Mouse (Mus musculus) hindbrain, embryonic 13.5 days (tissue): ENCODE measurements at regions not wholly inside any gene's neighbourhood (a gene's known extent, or its start where the extent isn't known, plus 50 kb on each side); places are given as distances from the start of the nearest gene placed in this dataset.
A peak's percentile ranks its signal among the peaks of the same experiment; 100 is the strongest.

Experiments
- ATAC-seq: fragments of 200-750 bp; cut with Nextera tagmentation; 2 replicates; pipeline ENCODE4 v1.8.0; 2017; ENCODE audit warnings: moderate TSS enrichment; ENCODE audit not compliant: low FRiP score
- H3K27ac ChIP-seq: fragments of 300-500 bp; sonication (generic); 2 replicates; pipeline ENCODE4 v1.5.1; 2015; ENCODE audit warnings: inconsistent platforms, mild to moderate bottlenecking, moderate library complexity
- H3K27me3 ChIP-seq: fragments of 300-500 bp; sonication (generic); 2 replicates; pipeline ENCODE4 v1.6.1; 2015; ENCODE audit warnings: mild to moderate bottlenecking, inconsistent platforms
- H3K36me3 ChIP-seq: fragments of 300-500 bp; sonication (generic); 2 replicates; pipeline ENCODE4 v1.6.1; 2015; ENCODE audit warnings: mild to moderate bottlenecking, inconsistent platforms
- H3K4me1 ChIP-seq: fragments of 300-500 bp; sonication (generic); replicated peaks from 2 replicates; pipeline ENCODE4 v1.6.1; 2015; ENCODE audit warnings: inconsistent platforms
- H3K4me2 ChIP-seq: fragments of 300-500 bp; sonication (generic); 2 replicates; pipeline ENCODE4 v1.6.1; 2015; ENCODE audit warnings: inconsistent platforms, mild to moderate bottlenecking, moderate library complexity
- H3K4me3 ChIP-seq: fragments of 300-500 bp; sonication (generic); 2 replicates; pipeline ENCODE4 v1.5.1; 2015; ENCODE audit warnings: mild to moderate bottlenecking, inconsistent platforms
- H3K9ac ChIP-seq: fragments of 300-500 bp; sonication (generic); 2 replicates; pipeline ENCODE4 v1.6.1; 2015; ENCODE audit warnings: mild to moderate bottlenecking, inconsistent platforms
- H3K9me3 ChIP-seq: fragments of 300-500 bp; sonication (generic); 2 replicates; pipeline ENCODE4 v1.6.1; 2016; ENCODE audit warnings: inconsistent platforms
- WGBS: fragments of 180-500 bp; shearing (Covaris S2); methylation state at CpG from one replicate; pipeline ENCODE4 v1.1.7; 2015; 5-methylcytosine and 5-hydroxymethylcytosine counted together

DNA sequence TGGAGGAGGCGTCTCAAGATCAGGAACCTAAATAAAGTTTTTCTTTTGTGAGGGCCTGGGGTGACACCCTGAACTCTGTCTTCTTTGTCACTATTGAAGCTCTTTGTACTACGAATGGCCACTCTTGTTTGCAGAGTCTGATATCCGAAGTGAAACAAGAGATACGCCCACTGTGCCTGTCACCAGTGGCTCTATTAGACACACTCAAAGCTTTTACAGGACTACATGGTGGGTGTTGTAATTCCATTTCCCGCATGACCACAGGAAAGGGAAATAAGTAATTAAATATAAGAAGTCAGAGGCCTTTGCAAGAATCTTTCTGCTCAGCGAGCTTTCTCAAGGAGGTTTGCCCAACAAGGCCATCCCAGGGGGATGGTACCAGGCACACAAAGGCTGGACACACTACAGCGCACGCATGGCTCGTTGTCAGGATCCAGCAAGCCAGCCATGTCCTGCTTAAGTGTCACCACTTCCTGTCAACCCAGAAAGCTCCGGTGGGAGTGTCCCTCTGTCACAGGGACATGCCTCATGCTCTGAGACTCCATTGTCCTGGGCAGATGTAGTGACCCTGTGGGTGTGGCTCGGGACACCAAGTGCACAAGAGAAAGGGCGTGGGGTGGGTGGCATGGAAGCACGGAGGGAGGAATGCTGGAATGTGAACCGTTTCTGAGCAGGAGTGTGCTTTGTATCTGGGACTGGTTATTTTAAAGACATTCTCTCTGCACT, 434.0 kb downstream of the Irx1 start:
- ATAC-seq = no peak
- no peak overlapping the region for H3K4me2 ChIP-seq
- 25% methylated on average over 14 of the region's 14 CpGs for WGBS

DNA sequence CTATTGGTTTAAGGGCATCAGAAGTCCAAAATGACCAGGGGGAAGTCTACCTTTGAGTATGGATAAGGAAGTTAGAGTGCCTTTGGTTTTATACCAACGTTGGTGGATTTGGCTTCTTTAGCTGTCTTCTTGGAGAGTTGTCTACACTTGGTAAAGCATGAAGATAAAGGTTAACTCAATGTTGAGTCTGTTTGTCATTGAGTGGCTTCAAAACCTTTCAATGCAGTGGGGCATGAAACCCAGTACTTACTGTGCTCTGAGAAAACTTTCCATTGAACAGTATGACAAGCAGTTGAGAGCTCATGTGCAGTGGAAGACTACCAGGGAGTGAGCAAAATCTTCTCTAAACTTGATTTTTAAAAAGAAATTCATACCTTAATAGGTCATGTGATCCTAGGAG, 445.7 kb downstream of the Irx1 start:
- ATAC-seq = no peak
- Histone ChIP-seq H3K4me1 (0 out of 2 replicates have a peak, but pooled peaks cover 3% of the 10 kb centered on the region), H3K9ac (no peak overlapping the region), H3K4me2 (no peak overlapping the region), H3K9me3 (no peaks in the 10 kb centered on the region), H3K36me3 (no peaks in the 10 kb centered on the region), H3K4me3 (no peak overlapping the region), H3K27ac (no peak overlapping the region), H3K27me3 (no peaks in the 10 kb centered on the region)
- 91% methylated on average over 1 of the region's 1 CpGs for WGBS

More for the DNA sequence above, 434.0 kb downstream of the Irx1 start:
- no peaks in the 10 kb centered on the region for H3K9me3 ChIP-seq
- H3K36me3 ChIP-seq = no peaks in the 10 kb centered on the region
- H3K27ac ChIP-seq = no peak overlapping the region
- no peak overlapping the region for H3K9ac ChIP-seq
- peaks cover 7% of the 10 kb centered on the region for H3K4me1 ChIP-seq
- peaks cover 13% of the 10 kb centered on the region for H3K27me3 ChIP-seq
- no peak overlapping the region for H3K4me3 ChIP-seq

DNA sequence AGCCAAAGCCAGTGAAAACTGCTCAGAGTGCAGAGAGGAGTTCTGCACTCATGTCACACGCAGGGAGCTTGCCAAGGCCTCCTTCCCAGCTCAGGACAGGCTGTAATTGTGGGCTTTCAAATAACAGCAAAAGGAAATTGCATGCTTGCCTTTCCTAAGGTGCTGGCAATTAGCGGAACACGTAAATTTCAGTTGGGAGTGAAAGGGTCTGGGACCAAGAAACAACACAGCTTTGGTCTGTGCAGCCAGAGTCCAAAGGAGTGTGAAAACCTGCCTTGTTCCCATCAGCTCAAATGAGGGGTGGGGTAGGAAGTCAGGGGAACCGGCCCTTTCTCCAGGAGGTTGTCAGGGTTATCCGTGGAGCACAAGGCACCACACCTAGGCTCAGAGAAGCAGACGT, 450.3 kb downstream of the Irx1 start:
- no peak overlapping the region for H3K27ac ChIP-seq
- H3K4me3 ChIP-seq = no peak overlapping the region
- peaks cover 16% of the 10 kb centered on the region; the same call in 1 of the 2 replicates for H3K27me3 ChIP-seq
- no peaks in the 10 kb centered on the region for H3K9me3 ChIP-seq
- no peak overlapping the region for H3K4me2 ChIP-seq
- H3K9ac ChIP-seq = no peak overlapping the region
- H3K36me3 ChIP-seq = no peaks in the 10 kb centered on the region
- ATAC-seq = no peak
- WGBS = 45% methylated on average over 6 of the region's 6 CpGs
- H3K4me1 ChIP-seq = 0 out of 2 replicates have a peak, but pooled peaks cover 4% of the 10 kb centered on the region

DNA sequence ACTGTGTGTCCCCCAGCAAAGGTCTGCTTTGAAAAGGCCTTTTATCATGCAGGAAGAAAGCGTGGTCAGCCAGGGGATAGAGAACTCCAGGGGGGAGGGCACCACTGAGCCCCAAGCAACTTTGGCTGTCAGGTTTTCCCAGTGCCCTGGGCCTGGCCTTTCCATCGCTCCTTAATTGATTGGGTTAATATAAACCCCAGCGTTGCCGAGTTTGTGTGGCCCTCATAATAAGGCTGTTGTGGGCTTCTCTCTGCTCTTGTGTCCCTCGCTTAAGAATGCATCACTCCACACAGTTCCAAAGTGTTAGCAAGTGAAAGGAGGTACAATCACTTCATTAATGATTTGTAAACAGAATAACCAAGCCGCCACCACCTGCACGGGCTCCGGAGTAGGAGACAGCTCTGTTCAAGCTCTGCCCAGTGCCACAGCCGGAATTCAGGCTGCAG, 455.5 kb downstream of the Irx1 start:
- Histone ChIP-seq H3K9me3 (no peaks in the 10 kb centered on the region), H3K9ac (no peak overlapping the region), H3K4me1 (peaks cover 20% of the 10 kb centered on the region), H3K27me3 (peaks cover 16% of the 10 kb centered on the region; the same call in 1 of the 2 replicates), H3K36me3 (no peaks in the 10 kb centered on the region), H3K4me3 (no peak overlapping the region), H3K27ac (peak overlapping the region; percentile 49), H3K4me2 (peak overlapping the region; percentile 39)
- 8% methylated on average over 9 of the region's 9 CpGs for WGBS
- ATAC-seq = peak; percentile 87

DNA sequence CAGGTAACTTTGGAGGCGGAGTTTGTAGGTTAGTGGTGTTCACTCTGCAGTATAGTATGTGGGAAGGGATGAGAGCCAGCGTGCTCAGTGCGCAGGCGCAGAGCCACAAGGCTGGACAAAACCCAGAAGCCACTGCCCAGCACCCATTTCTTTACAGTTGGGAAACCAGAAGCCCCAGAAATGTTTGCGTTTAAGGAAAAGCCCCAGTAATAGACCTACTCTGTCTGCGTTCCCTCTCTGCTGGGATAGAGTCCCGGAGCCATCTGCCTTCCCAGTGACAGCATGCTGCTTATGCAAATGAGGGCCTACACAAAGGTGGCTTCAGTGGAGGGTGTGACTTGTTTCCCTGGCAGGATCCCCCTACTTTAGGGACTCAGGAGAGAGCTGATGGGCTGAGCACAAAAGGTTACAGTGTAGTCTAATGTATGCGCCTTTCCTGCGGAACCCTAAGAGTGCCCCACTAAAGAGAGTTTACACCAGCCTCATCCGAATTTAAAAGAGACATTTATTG, 456.0 kb downstream of the Irx1 start:
- Histone ChIP-seq H3K9ac (no peak overlapping the region), H3K4me3 (0 out of 2 replicates have a peak overlapping the region, but pooled peaks have one; percentile 5), H3K4me2 (peak overlapping the region; percentile 39), H3K4me1 (peaks cover 20% of the 10 kb centered on the region), H3K27ac (peak overlapping the region; percentile 49), H3K9me3 (no peaks in the 10 kb centered on the region), H3K27me3 (peaks cover 16% of the 10 kb centered on the region; the same call in 1 of the 2 replicates), H3K36me3 (no peaks in the 10 kb centered on the region)
- peak; percentile 92 for ATAC-seq
- WGBS = 3% methylated on average over 10 of the region's 10 CpGs

DNA sequence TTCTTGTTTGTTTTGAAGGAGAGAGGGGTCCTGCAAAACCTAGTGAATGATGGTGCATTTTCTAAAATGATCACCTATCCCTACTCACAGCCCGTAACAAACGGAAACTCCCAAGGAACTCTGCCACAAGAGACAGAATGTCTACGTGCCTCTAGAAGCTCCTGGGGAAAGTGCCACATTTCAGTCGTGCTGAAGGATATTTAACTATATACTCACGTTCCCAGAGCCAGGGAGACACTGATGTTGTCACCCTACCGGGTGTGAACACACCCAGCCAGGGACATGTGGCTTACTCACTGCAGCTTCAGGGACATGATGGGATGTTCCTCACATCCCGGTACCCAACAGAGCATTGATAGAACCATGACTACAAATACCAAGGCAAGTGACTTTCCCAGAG, 456.7 kb downstream of the Irx1 start:
- Histone ChIP-seq H3K4me1 (peaks cover 20% of the 10 kb centered on the region), H3K9me3 (no peaks in the 10 kb centered on the region), H3K4me3 (no peak overlapping the region), H3K4me2 (peak overlapping the region; percentile 39), H3K27me3 (peaks cover 16% of the 10 kb centered on the region; the same call in 1 of the 2 replicates), H3K27ac (peak overlapping the region; percentile 45; the same call in 1 of the 2 replicates), H3K9ac (no peak overlapping the region), H3K36me3 (no peaks in the 10 kb centered on the region)
- 27% methylated on average over 7 of the region's 7 CpGs for WGBS
- no peak for ATAC-seq

DNA sequence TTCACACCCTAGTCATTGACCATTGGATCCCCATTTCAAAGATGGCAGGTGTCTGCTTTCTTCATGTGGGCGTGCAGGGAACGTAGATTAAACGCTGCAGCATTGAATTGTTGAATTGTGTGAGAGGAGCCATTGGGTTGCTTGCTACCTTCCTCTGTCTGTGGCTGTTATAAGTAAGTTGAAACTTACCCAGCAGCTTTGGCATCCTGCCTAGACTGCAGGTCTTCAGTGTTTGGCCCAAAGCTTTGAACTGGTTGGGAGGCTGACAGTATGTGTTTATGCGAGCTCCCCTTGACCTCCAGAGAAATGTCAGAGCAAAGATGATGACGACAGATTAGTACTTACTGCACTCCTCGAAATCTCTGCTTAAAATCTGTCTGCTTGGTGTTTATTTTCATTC, 473.8 kb downstream of the Irx1 start:
- Histone ChIP-seq H3K36me3 (no peaks in the 10 kb centered on the region), H3K27me3 (no peaks in the 10 kb centered on the region), H3K27ac (no peak overlapping the region), H3K9ac (no peak overlapping the region), H3K4me2 (no peak overlapping the region), H3K9me3 (no peaks in the 10 kb centered on the region), H3K4me1 (no peaks in the 10 kb centered on the region), H3K4me3 (no peak overlapping the region)
- 82% methylated on average over 6 of the region's 6 CpGs for WGBS
- no peak for ATAC-seq

DNA sequence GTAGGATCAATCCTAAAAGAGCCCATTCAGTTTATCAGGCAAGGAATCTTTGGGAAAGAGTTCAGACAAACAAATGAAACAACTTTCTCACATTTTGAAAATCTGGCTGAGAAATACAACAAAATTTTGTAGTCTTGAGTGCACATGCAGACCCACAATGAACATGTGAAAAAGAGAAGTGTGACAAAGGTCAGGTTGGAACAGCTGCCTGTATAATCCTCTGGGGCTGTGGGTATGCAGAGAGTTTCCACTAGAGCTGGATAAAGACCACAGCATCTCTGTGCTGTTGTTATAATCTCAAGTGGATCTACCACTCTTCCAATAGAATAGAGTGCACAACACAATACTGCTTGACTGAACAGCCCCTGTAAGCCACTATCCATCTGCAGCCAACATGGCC, 482.3 kb downstream of the Irx1 start:
- H3K27ac ChIP-seq = no peak overlapping the region
- H3K4me2 ChIP-seq = no peak overlapping the region
- H3K9ac ChIP-seq = no peak overlapping the region
- no peak overlapping the region for H3K4me3 ChIP-seq
- no peak for ATAC-seq
- H3K4me1 ChIP-seq = 0 out of 2 replicates have a peak, but pooled peaks cover 5% of the 10 kb centered on the region
- H3K36me3 ChIP-seq = no peaks in the 10 kb centered on the region
- H3K9me3 ChIP-seq = no peaks in the 10 kb centered on the region
- no peaks in the 10 kb centered on the region for H3K27me3 ChIP-seq

DNA sequence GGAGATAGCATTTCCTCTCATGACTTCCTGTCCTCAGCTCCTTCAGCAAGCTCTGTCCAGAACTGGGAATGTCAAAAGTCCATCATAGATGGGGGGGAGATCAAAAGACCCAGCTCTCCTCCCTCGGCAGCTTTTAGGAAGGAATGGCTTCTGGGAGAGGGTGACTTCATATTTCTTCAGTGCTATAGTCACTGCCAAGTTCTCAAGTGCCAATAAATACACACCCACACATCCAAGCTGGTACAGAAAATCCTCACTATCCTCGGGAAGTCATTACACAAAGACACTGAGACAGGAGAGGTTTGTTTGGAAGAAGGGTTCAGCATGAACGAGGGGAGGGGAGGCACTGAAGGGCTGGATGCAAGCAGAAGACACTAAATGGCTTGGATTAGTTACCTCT, 502.0 kb downstream of the Irx1 start:
- no peaks in the 10 kb centered on the region for H3K9me3 ChIP-seq
- no peaks in the 10 kb centered on the region for H3K36me3 ChIP-seq
- 81% methylated on average over 3 of the region's 3 CpGs for WGBS
- H3K4me1 ChIP-seq = peaks cover 21% of the 10 kb centered on the region
- no peak overlapping the region for H3K9ac ChIP-seq
- H3K4me2 ChIP-seq = no peak overlapping the region
- no peak overlapping the region for H3K27ac ChIP-seq
- no peak for ATAC-seq
- peaks cover 35% of the 10 kb centered on the region for H3K27me3 ChIP-seq
- no peak overlapping the region for H3K4me3 ChIP-seq

DNA sequence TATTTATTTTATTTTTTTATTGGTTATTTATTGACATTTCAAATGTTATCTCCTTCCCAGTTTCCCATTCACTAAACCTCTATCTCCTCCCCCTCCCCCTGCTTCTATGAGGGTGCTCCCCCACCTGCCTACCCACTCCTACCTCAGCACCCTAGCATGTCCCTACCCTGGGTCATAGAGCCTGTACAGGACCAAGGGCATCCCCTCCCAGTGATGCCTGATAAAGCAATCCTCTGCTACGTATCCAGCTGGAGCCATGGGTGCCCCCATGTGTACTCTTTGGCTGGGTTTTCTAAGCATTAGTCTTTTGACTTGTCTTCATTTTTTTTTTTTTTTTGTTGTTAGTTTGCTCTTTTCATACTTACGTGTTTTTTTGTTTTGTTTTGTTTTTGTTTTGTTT, 502.9 kb downstream of the Irx1 start:
- Histone ChIP-seq H3K4me2 (no peak overlapping the region), H3K27ac (no peak overlapping the region), H3K9ac (no peak overlapping the region), H3K27me3 (peaks cover 43% of the 10 kb centered on the region), H3K36me3 (no peaks in the 10 kb centered on the region), H3K4me1 (peaks cover 21% of the 10 kb centered on the region), H3K4me3 (no peak overlapping the region), H3K9me3 (no peaks in the 10 kb centered on the region)
- 73% methylated on average over 2 of the region's 2 CpGs for WGBS
- ATAC-seq = no peak

DNA sequence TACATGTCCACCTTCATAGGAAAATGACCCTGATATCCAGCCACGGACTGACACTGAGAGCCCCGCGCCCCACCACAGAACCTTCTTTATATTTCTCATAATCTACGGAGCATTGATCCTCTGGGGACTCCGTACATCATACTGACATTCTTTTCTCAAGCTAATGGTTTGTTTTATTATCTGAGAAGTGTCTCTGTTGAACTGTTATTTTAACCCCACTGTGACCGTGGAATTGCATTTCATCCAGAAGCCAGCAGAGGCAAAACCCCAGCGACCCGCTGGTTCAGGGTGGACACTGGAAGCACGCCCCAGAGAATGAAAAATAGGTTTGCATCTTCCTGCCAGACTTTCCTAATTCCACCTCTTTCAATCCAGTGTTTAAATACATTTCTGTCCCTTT, 503.4 kb downstream of the Irx1 start:
- WGBS = 26% methylated on average over 9 of the region's 9 CpGs
- Histone ChIP-seq H3K4me3 (no peak overlapping the region), H3K4me2 (no peak overlapping the region), H3K9me3 (no peaks in the 10 kb centered on the region), H3K27me3 (peaks cover 43% of the 10 kb centered on the region), H3K27ac (no peak overlapping the region), H3K9ac (no peak overlapping the region), H3K4me1 (peaks cover 21% of the 10 kb centered on the region), H3K36me3 (no peaks in the 10 kb centered on the region)
- ATAC-seq = no peak

DNA sequence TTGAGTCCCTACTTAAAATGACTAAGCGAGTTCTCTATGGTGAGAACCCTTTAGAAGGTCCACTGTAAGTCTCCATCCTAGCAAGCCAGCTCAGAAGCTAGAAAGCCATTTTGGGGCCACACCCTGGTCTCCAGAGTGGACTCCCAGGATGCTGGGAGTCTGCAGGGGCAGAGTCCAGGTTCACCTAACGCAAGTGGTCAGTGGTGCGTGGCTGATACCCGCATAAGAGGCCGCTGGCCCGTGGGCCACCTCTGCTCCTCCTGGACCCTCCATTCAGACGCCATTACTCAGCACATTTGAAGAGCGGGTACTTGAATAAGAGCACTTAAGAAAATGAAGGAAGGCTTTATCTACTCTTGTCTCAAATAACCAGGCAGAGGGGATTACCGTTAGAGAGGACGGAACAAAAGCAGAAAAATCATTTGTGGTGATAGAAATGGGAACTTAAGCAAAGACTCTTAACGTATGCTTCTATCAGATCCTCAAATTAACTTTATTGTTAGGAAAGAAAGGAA, 504.4 kb downstream of the Irx1 start:
- ATAC-seq = 0 out of 2 replicates have a peak, but pooled peaks have one; percentile 14
- Histone ChIP-seq H3K9ac (peak overlapping the region; percentile 58; the same call in 1 of the 2 replicates), H3K27ac (peak overlapping the region; percentile 79), H3K4me3 (peak overlapping the region; percentile 14), H3K27me3 (peaks cover 43% of the 10 kb centered on the region), H3K4me2 (peak overlapping the region; percentile 49), H3K4me1 (peaks cover 21% of the 10 kb centered on the region), H3K9me3 (no peaks in the 10 kb centered on the region), H3K36me3 (no peaks in the 10 kb centered on the region)
- WGBS = 15% methylated on average over 11 of the region's 11 CpGs
